8 mouse cellular contexts compared by ENCODE assay signal in the genomic region with DNA sequence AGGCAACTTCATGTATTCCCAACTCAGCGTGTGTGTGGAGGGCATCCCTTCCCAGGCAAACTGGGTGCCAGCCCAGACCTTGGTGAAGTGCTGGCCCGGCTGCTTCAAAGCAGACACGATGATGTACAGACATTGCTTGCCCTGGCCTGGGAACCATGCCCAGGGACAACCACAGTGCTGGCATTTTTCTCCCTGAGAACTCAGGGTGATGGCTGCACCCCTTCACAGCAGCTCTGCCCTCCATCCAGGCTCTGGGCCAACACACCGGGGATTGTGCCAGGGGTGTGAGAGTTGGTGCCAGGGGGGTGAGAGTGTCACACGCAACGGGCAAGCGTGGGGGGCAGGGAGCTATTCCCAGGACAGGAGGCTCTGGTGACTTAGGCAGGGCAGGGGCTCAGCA. TPM values are rescaled to one million over a fixed set of nuclear protein-coding genes. Genes with fewer than 3 reads are reported as not detected.
A peak's percentile ranks its signal among the peaks of the same experiment; 100 is the strongest.
DNase-seq lines count a peak whose midpoint lies in the region; ATAC-seq lines count a peak whose summit lies in the region.

No protein-coding gene starts in this region.

- WGBS in midbrain, embryonic 13.5 days: 77% methylated on average over 7 of the region's 7 CpGs
- 86% methylated on average over 7 of the region's 7 CpGs for WGBS in midbrain, embryonic 11.5 days

- no peaks in the 10 kb centered on the region for H3K9me3 ChIP-seq in midbrain, embryonic 13.5 days
- no peaks in the 10 kb centered on the region for H3K9me3 ChIP-seq in midbrain, embryonic 11.5 days (ENCODE audit: control insufficient read depth, low read length)

- no peaks in the 10 kb centered on the region for H3K36me3 ChIP-seq in midbrain, embryonic 13.5 days
- H3K36me3 ChIP-seq in midbrain, embryonic 11.5 days (ENCODE audit: control insufficient read depth, insufficient read depth, low read length): no peaks in the 10 kb centered on the region

- no peak overlapping the region for H3K9ac ChIP-seq in midbrain, embryonic 13.5 days (replicated peaks)
- no peak overlapping the region for H3K9ac ChIP-seq in midbrain, embryonic 11.5 days (ENCODE audit: low read length)

- no peak for DNase-seq in midbrain, embryonic 11.5 days (ENCODE audit: low spot score, missing footprints)
- DNase-seq in gastrocnemius, postnatal 14 days: peak; percentile 56
- DNase-seq in layer of hippocampus, postnatal 36 days: peak; percentile 79 to 85
- DNase-seq in ovary, adult 18-20 months (ENCODE audit: low spot score): peak; percentile 79
- DNase-seq in thymus, postnatal 0 days (ENCODE audit: low spot score): no peak
- DNase-seq in spleen, postnatal 4 days (ENCODE audit: low spot score in 2 of 2): no peak

- H3K4me3 ChIP-seq in midbrain, embryonic 13.5 days (replicated peaks): no peak overlapping the region
- no peak overlapping the region for H3K4me3 ChIP-seq in midbrain, embryonic 11.5 days (ENCODE audit: low read depth, low read length)

- H3K27ac ChIP-seq in midbrain, embryonic 13.5 days: no peak overlapping the region
- H3K27ac ChIP-seq in midbrain, embryonic 11.5 days (ENCODE audit: low read depth, low read length): no peak overlapping the region

- H3K4me2 ChIP-seq in midbrain, embryonic 13.5 days (replicated peaks): no peak overlapping the region
- H3K4me2 ChIP-seq in midbrain, embryonic 11.5 days: no peak overlapping the region

- intact Hi-C loops in gastrocnemius, postnatal 14 days (cut with DNase I; ENCODE audit: low total_unique reads): no loop called here

- peaks cover 17% of the 10 kb centered on the region for H3K4me1 ChIP-seq in midbrain, embryonic 13.5 days (replicated peaks)
- peaks cover 6% of the 10 kb centered on the region for H3K4me1 ChIP-seq in midbrain, embryonic 11.5 days (ENCODE audit: control insufficient read depth, insufficient read depth, low read length)

- peak; percentile 46; the same call in 1 of the 2 replicates for ATAC-seq in midbrain, embryonic 13.5 days
- ATAC-seq in midbrain, embryonic 11.5 days (ENCODE audit: low FRiP score): no peak
- peak; percentile 40; the same call in 1 of the 2 replicates for ATAC-seq in cerebellum, adult (ENCODE audit: insufficient number of reproducible peaks, low FRiP score, low TSS enrichment)

- no peaks in the 10 kb centered on the region for H3K27me3 ChIP-seq in midbrain, embryonic 13.5 days
- no peaks in the 10 kb centered on the region for H3K27me3 ChIP-seq in midbrain, embryonic 11.5 days (ENCODE audit: control insufficient read depth, insufficient read depth, low read length)

RNA-seq across cellular contexts. Expression of gene 1190005I06Rik, which starts 2.8 kb away (rescaled TPM):
- polyA plus RNA-seq in midbrain, embryonic 13.5 days (2015; fragmentation: Nextera tagmentation; extraction: Ambion mirVana): 6.0 and 8.3 TPM in 2 replicates
- polyA plus RNA-seq in midbrain, embryonic 11.5 days (2014; fragmentation: Nextera tagmentation; extraction: Ambion mirVana): 2.9 and 4.4 TPM in 2 replicates
- total RNA-seq in gastrocnemius, postnatal 14 days (2021): under 1 TPM; 0.59 to 0.84 TPM
- 10 to 100 TPM; 13.1 to 13.4 TPM for total RNA-seq in layer of hippocampus, postnatal 36 days (2021)
- 2.1 TPM in 2 replicates for polyA plus RNA-seq in thymus, postnatal 0 days (2015; fragmentation: Nextera tagmentation; extraction: Ambion mirVana)

RNA-seq across cellular contexts. Expression of gene Gm27021, which starts 23.2 kb away (rescaled TPM):
- polyA plus RNA-seq in midbrain, embryonic 13.5 days (2015; fragmentation: Nextera tagmentation; extraction: Ambion mirVana): 5.2 and 5.3 TPM in 2 replicates
- polyA plus RNA-seq in midbrain, embryonic 11.5 days (2014; fragmentation: Nextera tagmentation; extraction: Ambion mirVana): 3.4 and 3.5 TPM in 2 replicates
- total RNA-seq in gastrocnemius, postnatal 14 days (2021): not detected
- not detected for total RNA-seq in layer of hippocampus, postnatal 36 days (2021)
- 1.6 and 2.3 TPM in 2 replicates for polyA plus RNA-seq in thymus, postnatal 0 days (2015; fragmentation: Nextera tagmentation; extraction: Ambion mirVana)

RNA-seq across cellular contexts. Expression of gene Cox4i1, which starts 23.4 kb away (rescaled TPM):
- 1,057 and 1,066 TPM in 2 replicates for polyA plus RNA-seq in midbrain, embryonic 13.5 days (2015; fragmentation: Nextera tagmentation; extraction: Ambion mirVana)
- polyA plus RNA-seq in midbrain, embryonic 11.5 days (2014; fragmentation: Nextera tagmentation; extraction: Ambion mirVana): 937 and 953 TPM in 2 replicates
- 1,000 to 10,000 TPM; 1,541 to 1,794 TPM for total RNA-seq in gastrocnemius, postnatal 14 days (2021)
- total RNA-seq in layer of hippocampus, postnatal 36 days (2021): 1,000 to 10,000 TPM; 1,023 to 1,088 TPM
- polyA plus RNA-seq in thymus, postnatal 0 days (2015; fragmentation: Nextera tagmentation; extraction: Ambion mirVana): 1,161 and 1,200 TPM in 2 replicates

RNA-seq across cellular contexts. Expression of gene Emc8, which starts 23.7 kb away (rescaled TPM):
- 161 and 180 TPM in 2 replicates for polyA plus RNA-seq in midbrain, embryonic 13.5 days (2015; fragmentation: Nextera tagmentation; extraction: Ambion mirVana)
- polyA plus RNA-seq in midbrain, embryonic 11.5 days (2014; fragmentation: Nextera tagmentation; extraction: Ambion mirVana): 292 and 306 TPM in 2 replicates
- 10 to 100 TPM; 25.6 to 34.3 TPM for total RNA-seq in gastrocnemius, postnatal 14 days (2021)
- 10 to 100 TPM; 64.3 to 71.6 TPM for total RNA-seq in layer of hippocampus, postnatal 36 days (2021)
- polyA plus RNA-seq in thymus, postnatal 0 days (2015; fragmentation: Nextera tagmentation; extraction: Ambion mirVana): 259 and 294 TPM in 2 replicates

RNA-seq across cellular contexts. Expression of gene Gins2, which starts 55.6 kb away (rescaled TPM):
- polyA plus RNA-seq in midbrain, embryonic 13.5 days (2015; fragmentation: Nextera tagmentation; extraction: Ambion mirVana): 36.7 and 37.9 TPM in 2 replicates
- polyA plus RNA-seq in midbrain, embryonic 11.5 days (2014; fragmentation: Nextera tagmentation; extraction: Ambion mirVana): 113 and 120 TPM in 2 replicates
- 1 to 10 TPM; 2.9 to 3.6 TPM for total RNA-seq in gastrocnemius, postnatal 14 days (2021)
- 1 to 10 TPM; 4.8 to 5.5 TPM for total RNA-seq in layer of hippocampus, postnatal 36 days (2021)
- 60.0 and 77.9 TPM in 2 replicates for polyA plus RNA-seq in thymus, postnatal 0 days (2015; fragmentation: Nextera tagmentation; extraction: Ambion mirVana)

Comparison
In these comparisons a context has a peak if more than half of its experiments do, and no peak if none do; other contexts are left out.
1. DNase-seq: peak in gastrocnemius, postnatal 14 days (single experiment), layer of hippocampus, postnatal 36 days (2 of 2) and ovary, adult 18-20 months (single experiment); none in midbrain, embryonic 11.5 days (single experiment), thymus, postnatal 0 days (single experiment) and spleen, postnatal 4 days (0 of 2).